Mouse (Mus musculus): ENCODE data around the gene Pla2g2c.

Gene Pla2g2c

DNA sequence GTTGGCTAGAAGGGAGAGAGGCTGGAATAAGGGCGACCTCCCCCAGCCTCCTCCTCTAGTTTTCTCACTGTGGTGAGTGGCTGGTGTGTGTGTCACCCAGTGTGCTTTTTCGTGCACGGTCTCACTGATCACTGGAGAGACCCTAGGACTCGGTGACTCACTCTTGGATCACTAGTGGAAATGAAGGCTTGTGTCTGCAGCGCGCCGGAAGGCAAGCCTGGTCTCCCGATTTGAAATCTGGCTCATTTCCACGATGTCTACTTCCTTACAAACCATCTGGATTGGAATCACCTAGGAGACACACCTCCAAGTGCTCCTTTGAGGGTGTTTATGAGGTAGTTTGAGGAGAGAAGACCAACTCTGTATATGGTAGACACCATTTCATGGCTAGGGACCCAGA lies 22.3 kb downstream of the Pla2g2c start:
- in situ Hi-C loops (cut with MboI; ENCODE audit: unreplicated experiment in 2 of 2): loop anchor here (5.0 kb wide), 1 partner anchor 105 kb away; no protein-coding TSS in a partner anchor

DNA sequence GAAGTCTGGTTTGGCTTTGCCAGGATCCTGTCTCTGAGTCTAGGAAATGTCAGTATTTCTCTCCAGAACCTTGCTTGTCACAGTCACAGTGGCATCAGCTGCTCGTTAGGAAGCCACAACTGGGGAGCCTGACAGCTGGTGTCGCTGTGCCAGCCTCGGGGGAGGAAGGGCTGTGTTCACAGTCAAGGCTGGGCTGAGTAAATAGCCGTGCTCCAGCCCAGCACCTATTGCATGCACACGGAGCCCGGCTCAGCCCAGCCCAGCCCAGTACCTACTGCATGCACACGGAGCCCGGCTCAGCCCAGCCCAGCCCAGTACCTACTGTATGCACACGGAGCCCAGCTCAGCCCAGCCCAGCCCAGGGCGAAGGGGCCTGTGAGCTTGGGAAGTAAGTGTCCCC lies 23.3 kb downstream of the Pla2g2c start:
- in situ Hi-C loops (cut with MboI; ENCODE audit: unreplicated experiment in 2 of 2): loop anchor here (5.0 kb wide), 1 partner anchor 104 kb away; no protein-coding TSS in a partner anchor

DNA sequence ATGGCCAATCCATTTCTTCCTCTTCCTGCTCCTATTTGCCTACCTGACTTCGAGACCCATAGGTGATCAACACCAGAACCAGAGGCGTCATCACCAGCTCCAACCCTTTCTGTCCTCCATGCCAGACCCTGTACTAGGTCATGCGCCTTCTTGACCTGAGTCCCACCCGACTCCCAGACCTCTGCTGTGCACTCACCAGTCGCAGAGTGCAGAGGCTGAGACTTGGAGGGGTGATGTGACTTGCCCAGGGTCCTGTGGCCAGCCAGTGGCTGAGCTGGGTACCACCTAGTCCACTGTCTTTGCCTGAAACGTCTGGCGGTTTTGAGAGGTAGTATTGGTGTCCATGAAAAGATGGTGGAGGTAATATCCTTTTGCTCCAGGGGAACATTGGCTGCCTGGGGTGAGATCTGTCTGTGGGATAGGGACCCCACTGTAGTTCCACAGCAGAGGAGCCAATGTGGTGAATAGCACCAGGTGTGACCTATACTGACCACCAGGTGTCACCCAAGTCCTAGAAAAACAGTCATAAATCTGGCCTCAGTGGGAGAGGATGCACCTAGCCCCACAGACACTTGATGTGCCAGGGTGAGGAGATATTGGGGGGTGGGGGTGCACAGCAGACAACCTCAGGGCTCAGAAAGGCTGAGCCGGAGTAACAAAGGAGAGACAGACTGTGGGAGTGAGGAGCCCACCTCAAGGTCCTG lies 23.9 kb downstream of the Pla2g2c start:
- in situ Hi-C loops (cut with MboI; ENCODE audit: unreplicated experiment in 2 of 2): loop anchor here (5.0 kb wide), 1 partner anchor 104 kb away; no protein-coding TSS in a partner anchor

DNA sequence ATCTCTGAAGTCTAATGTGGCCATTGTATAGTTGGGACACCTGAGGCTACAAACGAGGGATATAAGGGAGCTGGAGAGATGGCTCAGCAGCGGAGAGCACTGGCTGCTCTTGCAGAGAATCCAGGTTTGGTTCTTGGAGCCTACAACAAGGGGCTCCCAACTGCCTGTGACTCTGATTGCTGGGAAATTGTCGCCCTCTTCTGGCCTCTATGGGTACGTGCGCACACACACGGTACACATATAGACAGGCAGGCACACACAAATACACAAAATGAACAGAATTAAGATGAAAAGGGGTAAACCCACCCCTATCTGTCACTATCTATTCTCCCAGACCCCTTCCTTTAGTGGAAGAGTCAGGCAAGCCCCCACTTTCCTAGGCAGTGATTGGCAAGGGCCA lies 28.0 kb downstream of the Pla2g2c start:
- in situ Hi-C loops (cut with MboI; ENCODE audit: unreplicated experiment in 2 of 2): no loop called here

DNA sequence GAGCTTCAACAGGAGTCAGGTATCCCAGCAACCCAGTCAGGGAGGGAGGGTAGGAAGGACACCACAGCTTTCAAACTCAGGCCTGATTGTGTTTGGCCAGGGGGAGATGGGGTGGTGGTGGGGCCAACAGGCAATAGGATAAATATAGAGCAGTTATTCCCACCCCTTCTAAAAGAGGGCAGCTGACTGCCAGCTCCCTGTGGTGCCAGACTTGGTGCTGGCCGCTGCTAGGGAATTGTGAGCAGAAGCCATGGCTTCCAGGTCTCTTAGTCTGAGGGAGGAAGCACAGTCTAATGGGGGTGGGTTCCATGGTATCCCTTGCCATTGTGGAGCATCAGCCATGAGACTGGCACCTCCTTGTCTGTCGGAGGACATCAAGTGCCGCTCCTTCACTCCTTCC lies 29.0 kb downstream of the Pla2g2c start:
- in situ Hi-C loops (cut with MboI; ENCODE audit: unreplicated experiment in 2 of 2): no loop called here

DNA sequence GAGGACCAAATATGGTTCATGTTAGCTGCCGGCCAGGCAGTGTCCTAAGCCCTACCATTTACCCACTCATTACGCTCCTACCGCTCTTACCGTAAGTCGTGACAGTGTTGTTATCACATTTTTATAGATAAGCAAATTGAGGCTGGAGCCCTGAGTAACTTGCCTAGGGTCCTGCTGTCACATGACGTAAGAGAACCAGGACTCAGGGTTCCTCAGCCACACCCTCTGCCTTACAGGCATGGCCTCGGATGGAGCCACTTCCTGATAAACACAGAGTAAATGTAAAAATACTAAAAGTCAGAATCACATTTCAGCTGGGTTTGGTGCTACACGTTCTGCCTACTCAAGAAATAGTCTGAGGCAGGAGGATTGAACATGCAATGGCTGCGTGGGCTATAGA lies 29.8 kb downstream of the Pla2g2c start:
- in situ Hi-C loops (cut with MboI; ENCODE audit: unreplicated experiment in 2 of 2): no loop called here

DNA sequence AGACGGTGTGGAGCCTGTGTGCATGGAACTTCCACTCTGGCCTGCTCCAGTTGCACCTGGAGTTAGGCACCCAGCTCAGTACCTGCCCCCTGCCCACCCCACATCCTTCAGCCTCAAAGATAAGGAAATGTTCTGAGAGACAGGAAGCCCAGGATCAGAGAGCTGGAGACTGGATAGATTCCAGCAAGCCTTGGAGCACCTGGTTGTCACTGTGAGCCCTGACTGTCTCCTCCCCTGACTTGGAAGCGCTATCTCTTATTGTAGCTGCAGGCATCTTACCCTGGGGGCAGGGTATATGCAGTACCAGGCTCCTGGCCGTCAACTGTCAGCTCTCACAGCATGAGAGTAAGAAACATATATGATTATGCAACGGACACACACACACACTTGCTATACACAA lies 30.8 kb downstream of the Pla2g2c start:
- in situ Hi-C loops (cut with MboI; ENCODE audit: unreplicated experiment in 2 of 2): no loop called here

DNA sequence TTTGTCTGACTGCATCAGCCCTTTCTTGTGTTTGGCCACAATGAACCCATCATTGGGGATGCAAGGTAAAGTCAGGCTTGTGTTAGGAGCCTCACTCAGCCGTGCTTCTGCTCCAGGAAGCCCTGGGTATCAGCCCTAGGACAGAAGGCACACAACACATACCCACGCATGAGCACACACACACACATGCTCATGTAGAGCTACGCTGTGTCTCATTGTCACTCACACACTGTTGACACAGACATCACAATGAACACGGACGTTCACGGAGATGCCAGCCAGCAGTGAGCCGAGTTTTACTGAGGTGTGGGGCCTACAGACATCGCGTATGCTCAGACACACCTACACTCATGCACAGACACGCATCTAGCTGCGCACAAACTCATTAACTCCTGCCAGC lies 31.4 kb downstream of the Pla2g2c start:
- in situ Hi-C loops (cut with MboI; ENCODE audit: unreplicated experiment in 2 of 2): no loop called here

DNA sequence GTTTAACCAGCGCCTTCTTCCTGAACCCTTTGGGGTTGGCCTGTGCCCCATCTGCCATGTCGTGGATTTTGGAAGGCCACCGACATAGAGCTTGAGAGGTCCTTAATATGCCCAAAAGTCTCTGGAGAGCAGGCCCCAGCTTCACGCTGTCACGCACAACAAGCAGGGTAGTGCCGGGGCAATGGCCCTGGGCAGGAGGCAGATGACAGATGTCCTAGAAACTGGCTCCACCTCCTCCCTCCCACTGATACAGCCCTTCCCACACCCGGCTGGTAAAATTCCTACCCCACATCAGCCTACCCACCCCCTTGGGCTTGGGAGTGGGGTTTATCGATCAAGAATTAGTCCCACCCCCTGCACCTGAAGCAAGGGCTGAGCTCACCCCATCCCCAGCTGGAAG lies 32.8 kb downstream of the Pla2g2c start, which contains the start of gene Pla2g2f:
Gene Pla2g2f (minus strand): TSS at position 211 of the 400 bp plus-strand sequence.
- in situ Hi-C loops (cut with MboI; ENCODE audit: unreplicated experiment in 2 of 2): no loop called here

DNA sequence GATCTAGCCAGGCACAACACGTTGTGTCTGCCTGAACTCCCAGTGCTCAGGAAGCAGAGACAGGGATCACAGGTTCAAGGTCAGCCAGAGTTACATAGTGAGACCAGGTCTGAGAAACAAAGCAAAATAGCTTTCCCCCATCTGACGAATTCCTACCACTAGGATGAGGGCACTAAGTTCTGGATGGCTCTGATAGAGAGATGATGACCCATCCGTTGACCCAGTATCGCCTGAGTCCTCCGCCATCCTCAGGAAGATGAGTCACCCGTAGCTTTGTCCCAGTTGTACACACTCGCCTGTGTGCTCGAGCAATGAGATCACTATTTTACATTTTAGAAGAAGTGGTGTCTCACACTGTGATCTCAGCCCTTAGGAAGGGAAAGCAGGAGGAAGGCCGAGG lies 37.7 kb downstream of the Pla2g2c start:
- in situ Hi-C loops (cut with MboI; ENCODE audit: unreplicated experiment in 2 of 2): no loop called here

DNA sequence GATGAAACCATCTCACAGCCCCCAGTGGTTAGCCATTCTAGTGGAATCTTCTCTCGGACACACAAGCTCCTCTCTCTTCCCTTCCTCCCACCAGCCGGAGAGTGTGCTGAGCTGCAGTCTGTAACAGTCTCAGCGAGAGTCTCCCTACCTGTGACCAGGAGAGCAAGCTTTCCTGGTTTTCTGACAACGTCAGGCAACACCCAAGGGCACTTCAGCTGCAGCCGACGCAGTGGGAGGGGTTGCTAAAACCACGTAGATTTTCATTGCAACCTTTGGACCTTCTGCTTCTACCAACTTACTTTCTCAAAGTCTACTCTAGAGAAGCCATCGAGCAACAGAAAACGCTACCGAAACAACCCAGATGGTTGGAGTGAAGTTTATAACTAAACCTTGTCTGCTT lies 47.4 kb downstream of the Pla2g2c start:
- in situ Hi-C loops (cut with MboI; ENCODE audit: unreplicated experiment in 2 of 2): no loop called here

DNA sequence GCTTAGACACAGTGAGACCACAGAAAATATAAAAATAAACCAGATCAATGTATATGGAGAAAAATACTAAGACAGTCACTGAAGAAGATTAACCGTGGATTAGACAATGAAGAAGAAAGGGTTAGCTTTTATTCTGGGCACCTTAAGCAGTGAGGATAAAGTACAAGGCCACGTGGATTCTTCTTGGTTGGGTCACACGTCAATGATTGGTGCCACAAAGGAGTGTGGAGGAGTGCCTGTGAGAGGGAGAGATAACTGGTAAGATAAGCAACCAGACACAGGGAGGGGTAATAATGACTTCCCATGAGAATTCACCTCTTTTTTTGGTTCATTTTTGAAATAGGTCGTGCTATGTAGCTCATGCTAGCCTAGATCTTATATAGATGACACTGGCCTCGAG lies 47.8 kb downstream of the Pla2g2c start:
- in situ Hi-C loops (cut with MboI; ENCODE audit: unreplicated experiment in 2 of 2): no loop called here

DNA sequence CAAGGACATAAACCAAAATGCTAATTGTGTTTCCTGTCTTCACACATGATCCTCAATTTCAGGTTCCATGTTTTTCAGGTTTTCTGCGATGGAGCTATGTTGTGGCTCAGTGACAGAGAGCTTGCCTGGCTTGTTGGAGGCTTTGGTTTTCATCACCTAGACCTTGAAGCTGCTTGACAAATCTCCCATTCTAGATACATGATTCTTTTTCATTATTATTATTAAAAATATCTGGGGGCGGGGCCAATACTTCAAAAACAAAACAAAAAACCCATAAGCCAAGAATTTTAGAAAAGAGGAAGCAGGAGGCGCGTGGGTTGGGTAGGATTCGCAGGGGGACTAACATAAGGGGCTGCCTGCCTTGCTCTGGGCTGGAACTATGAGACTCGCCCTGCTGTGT lies 50.8 kb downstream of the Pla2g2c start, which contains the start of gene Pla2g2d:
Gene Pla2g2d (plus strand): TSS at position 301 of the 400 bp plus-strand sequence.
- in situ Hi-C loops (cut with MboI; ENCODE audit: unreplicated experiment in 2 of 2): no loop called here

DNA sequence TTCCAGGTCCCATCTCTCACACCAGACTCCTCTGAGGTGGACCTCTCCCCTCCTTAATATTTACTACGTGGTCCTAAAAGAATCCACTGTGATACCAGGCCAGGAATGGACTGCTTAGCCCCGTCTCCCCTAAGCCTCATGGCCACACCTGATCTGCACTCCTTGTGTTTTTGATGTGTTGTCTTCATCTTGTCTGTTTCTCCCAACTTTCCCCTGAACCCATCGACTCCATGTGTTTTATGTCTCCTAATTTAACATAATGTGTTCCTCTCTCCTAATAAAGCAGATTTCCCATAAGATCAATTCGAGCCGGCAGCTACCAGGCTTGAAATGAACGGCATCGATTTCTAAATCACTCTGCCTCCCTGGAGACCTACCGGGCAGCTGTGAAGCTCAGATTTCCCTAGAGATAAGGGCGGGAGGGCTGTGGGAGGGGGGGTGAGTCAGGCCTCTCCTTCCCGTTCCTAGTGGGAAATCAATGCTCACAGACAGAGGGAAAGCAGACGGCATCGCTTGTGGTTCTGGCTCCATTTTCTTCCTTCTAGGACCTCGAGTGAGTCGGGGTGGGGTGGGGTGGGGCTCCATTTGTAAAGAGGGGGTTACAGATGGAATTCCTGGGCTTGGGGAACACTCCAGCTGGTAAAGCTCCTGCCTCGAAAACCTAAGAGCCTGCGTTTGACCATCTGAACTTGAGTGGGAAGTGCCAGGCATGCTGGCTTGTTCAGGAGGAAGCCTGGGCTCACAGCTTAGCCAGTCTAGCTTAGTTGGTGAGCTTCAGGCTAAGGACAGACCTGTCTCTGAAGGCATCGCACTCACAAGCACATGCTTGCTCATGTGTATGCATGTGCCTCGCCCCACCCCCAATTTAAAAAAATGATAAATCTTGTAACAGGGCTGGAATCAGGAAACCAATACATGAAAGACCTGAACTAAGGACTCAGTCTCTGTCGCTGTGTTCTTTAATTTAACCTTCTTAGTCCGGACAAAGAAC lies 53.1 kb downstream of the Pla2g2c start:
- in situ Hi-C loops (cut with MboI; ENCODE audit: unreplicated experiment in 2 of 2): no loop called here

DNA sequence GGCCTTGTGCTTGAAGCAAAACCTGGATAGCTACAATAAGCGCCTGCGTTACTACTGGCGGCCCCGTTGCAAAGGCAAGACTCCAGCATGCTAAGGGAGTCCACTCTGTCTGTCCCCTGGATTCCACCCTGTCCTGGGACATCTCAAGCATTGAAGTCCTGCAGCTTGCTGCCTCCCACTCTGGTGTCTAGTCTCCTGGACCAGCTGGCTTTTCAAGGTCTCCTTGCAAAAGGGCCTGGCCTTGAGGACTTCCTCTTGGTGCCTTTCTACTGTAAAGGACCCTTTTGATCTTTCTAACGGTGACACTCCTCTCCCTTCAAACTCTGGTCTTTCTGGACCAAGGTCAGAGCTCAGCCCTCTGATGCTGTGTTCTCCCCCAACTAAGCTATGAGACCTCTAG lies 55.7 kb downstream of the Pla2g2c start:
- in situ Hi-C loops (cut with MboI; ENCODE audit: unreplicated experiment in 2 of 2): no loop called here

DNA sequence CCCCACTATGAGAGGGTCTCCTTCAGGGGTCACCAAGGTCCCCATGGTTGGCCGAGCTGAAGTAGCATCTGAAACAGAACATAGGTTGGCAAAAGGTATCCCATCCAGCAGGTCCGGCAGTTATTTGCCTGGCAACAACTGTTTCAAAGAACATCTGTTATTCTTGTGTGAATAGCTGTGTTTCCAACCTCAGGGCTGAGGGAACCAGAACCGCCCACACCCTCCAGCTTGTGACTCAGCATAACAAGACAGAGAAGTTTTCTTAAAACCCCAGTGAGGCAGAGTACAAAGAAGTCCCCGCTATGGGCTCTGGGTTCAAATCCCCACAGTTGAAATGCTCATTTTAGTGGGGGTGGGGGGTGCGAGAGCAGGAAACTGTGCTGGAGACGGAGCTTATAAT lies 57.5 kb downstream of the Pla2g2c start:
- in situ Hi-C loops (cut with MboI; ENCODE audit: unreplicated experiment in 2 of 2): no loop called here

DNA sequence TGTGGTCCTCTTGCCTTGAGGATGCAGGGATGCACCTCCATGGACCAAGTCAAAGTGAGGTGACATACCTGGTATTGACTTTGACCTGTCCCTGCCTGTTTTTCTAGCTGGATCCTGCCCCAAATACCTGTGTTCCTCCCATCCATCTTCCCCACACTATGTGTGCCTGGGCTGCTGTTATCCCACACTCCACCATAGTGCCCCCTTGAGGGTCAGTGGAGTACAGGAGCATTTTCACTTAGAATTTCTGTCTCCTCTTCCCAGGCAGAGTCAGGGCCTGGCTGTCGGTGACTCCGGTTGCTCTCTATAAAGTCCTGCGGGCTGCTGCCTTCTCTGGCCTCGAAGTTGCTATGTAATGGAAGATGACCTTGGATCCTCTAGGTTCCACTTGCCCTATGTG lies 61.1 kb downstream of the Pla2g2c start:
- in situ Hi-C loops (cut with MboI; ENCODE audit: unreplicated experiment in 2 of 2): no loop called here

DNA sequence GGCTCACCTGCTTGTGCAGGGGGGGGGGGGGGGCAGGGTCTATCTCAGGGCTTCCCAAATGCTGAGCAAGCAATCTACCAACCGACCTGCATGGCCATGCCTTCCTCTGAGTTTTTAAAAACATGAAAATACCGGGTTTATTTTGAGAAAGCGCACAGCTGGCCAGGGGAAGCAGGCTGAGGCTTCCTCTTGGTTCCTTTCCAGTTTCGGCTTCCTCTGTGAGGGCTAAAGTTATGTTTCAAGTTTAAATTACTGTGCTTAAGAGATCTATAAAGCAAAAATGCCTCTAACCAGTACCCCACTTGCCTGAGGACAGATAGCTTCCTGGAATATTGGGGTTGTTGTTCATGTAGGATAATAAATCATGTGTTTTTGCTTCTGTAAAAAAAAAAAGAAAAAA lies 61.5 kb downstream of the Pla2g2c start:
- in situ Hi-C loops (cut with MboI; ENCODE audit: unreplicated experiment in 2 of 2): no loop called here

DNA sequence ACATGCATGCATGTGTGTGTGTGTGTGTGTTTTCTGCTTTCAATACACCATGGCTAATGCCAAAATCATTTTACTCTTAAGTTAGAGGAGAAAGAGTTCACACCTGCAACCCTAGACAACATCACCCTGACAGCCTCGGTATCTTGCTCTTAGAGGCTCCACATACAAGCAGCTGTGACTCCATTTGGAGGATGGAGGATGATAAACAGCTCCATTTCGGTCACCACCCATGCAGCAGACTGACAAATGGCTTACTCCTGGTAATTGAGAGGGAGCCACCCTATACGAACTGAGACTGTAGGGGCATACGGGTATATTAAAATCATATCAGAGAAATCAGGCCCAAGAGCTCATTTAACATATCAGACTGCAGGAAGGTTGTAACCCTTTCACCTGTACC lies 63.8 kb downstream of the Pla2g2c start:
- in situ Hi-C loops (cut with MboI; ENCODE audit: unreplicated experiment in 2 of 2): no loop called here

DNA sequence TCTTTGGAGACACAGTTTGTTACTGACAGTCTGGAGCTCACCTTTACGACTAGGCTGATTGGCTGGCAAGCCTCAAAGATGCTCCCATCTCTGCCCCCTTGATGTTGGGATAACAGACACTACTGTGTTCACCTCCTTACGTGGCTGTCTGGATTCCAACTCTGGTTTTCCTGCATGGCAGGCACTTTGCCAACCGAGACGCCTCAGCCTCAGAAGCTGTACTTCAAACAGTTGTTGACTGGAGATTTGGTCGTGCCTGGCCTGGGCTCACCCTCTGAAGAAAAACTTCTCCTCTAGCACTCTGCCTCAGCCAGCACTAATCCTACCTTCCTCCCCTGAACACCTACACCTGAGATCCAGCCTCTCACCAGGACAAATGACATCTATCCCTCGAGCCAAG lies 66.9 kb downstream of the Pla2g2c start:
- in situ Hi-C loops (cut with MboI; ENCODE audit: unreplicated experiment in 2 of 2): no loop called here

DNA sequence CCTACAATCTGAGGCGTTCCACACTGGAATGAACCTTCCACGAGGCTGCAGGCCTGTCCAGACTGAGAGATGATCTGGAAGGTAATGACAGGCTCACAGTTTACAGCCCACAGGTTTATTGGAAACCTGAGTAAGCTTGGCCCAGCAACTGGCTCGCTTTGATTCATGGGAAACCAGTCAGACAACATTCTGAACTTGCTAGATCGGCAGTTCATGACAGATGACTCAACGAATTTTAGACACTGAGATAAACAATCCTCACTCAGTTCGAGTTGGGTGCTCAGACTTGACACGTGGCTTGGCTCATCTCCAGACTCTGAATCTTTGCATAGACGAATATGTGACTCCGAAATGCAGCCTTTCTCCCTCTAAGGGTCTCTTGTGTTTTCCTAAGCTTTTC lies 68.0 kb downstream of the Pla2g2c start:
- in situ Hi-C loops (cut with MboI; ENCODE audit: unreplicated experiment in 2 of 2): no loop called here

DNA sequence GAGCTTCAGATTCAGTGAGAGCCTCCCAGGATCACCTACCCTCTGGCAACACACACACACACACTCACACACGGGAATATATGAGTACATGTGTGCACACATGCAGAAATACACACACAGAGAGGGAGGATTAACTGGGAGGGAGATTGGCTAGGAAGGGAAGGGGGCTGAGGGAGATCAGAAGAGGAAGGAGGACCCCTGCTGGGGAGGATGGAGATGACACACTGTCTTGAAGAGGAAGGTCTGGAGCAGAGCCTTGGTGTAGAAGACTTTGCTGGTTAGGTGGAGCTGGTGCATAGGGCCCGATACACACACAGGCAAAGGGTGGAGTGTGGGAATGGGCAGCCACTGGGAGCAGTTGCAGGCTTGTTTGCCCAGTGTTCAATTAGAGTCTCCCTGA lies 68.7 kb downstream of the Pla2g2c start:
- in situ Hi-C loops (cut with MboI; ENCODE audit: unreplicated experiment in 2 of 2): no loop called here

Data from v-Abl transformed pro-B cells (cell line).